Mouse (Mus musculus): Measurements from ENCODE around the gene Moap1. TPM values are rescaled to one million over a fixed set of nuclear protein-coding genes. Genes with fewer than 3 reads are reported as not detected.

Gene Moap1
- polyA plus RNA-seq, 1 experiment from 2014 or later = 4.7 TPM

DNA sequence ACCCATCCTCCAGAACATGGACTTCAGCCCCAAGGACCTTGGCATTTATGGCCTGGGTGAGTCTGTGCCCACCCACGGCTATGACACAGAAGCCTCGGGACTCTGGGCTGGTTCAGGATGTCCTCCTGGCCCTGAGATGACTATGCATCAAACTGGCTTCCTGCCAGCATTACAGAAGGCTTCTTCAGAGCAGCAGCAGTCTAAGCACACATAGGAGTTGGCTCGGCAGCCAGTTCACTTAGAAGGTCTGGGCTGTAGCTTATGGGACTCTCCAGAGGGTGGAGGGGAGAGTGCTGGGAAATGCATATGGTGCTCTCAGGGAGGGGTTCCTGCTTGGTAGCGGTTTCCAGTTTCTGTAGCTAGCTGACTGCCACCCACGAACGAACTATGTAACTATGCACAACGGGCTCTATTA lies 17.7 kb downstream of the Moap1 start:
- 81% methylated on average over 7 of the region's 7 CpGs for WGBS (ENCODE audit: missing documents)
- no peaks in the 10 kb centered on the region for H3K79me2 ChIP-seq (ENCODE audit: inconsistent target)
- H3K27ac ChIP-seq = no peak overlapping the region
- H3K4me3 ChIP-seq (ENCODE audit: inconsistent target) = no peak overlapping the region
- no peaks in the 10 kb centered on the region for H3K36me3 ChIP-seq (ENCODE audit: inconsistent target)

DNA sequence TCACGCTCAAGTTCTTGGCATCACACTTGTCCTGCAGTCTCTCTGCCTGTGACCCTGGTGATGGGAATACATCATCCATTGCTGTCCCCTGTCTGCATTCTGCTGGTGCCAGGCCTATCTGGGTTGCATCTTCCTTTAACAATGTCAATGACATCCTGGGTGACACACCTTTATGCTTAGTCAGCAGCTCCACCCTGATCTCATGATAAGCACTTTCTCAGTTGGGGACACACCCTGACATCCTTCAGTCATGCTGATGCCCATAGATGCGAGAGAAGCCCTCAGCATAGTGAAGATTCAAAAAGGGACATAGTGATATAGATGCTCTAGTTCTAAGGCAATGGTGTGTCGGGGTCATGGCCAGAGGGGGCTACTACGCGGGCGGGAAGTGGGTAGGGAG lies 18.3 kb downstream of the Moap1 start:
- H3K27ac ChIP-seq = no peak overlapping the region
- H3K4me3 ChIP-seq (ENCODE audit: inconsistent target) = no peak overlapping the region
- H3K36me3 ChIP-seq (ENCODE audit: inconsistent target) = no peaks in the 10 kb centered on the region
- 96% methylated on average over 6 of the region's 6 CpGs for WGBS (ENCODE audit: missing documents)
- H3K79me2 ChIP-seq (ENCODE audit: inconsistent target) = no peaks in the 10 kb centered on the region

DNA sequence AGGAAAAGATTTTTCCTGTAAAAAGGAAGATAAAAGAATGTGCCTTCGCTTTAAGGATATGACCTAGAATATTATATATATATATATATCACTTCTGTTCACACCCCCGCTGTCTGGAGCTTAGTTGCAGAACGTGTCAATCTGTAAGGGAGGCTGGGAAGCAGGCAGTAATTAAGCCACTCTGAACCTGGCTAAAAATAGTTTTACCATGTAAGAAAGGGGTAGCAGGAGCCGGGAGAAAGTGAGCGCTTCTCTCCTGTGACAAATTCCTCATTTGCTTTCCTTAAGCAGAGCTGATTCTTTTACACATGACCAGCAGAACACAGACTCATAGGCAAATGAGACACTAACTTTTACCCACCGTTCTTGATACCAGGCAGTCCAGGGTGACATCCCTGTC lies 19.6 kb downstream of the Moap1 start:
- no peak overlapping the region for H3K27ac ChIP-seq
- WGBS (ENCODE audit: missing documents) = 33% methylated on average over 4 of the region's 6 CpGs
- no peak overlapping the region for H3K4me3 ChIP-seq (ENCODE audit: inconsistent target)
- no peaks in the 10 kb centered on the region for H3K79me2 ChIP-seq (ENCODE audit: inconsistent target)
- no peaks in the 10 kb centered on the region for H3K36me3 ChIP-seq (ENCODE audit: inconsistent target)

DNA sequence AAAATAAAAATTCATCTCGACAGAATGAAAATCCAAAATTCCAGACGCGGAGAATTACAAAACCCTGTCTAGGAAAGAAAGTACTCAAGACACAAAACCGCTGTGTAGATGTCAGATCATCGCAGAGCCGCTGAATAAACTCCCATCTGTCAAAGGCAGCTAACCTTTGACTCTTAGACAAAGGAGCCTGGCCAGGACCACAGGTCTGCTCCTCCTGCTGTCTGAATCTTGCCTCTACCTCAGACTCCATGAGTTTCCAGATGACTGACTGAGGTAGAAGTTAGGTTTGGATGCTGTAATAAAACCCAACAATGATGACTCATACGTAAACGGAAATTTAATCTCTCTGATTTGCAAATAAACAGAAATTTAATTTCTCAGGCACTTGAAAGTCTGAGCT lies 20.5 kb downstream of the Moap1 start:
- 94% methylated on average over 8 of the region's 8 CpGs for WGBS (ENCODE audit: missing documents)
- Histone ChIP-seq H3K36me3 (ENCODE audit: inconsistent target) (no peaks in the 10 kb centered on the region), H3K79me2 (ENCODE audit: inconsistent target) (no peaks in the 10 kb centered on the region), H3K4me3 (ENCODE audit: inconsistent target) (no peak overlapping the region), H3K27ac (no peak overlapping the region)

DNA sequence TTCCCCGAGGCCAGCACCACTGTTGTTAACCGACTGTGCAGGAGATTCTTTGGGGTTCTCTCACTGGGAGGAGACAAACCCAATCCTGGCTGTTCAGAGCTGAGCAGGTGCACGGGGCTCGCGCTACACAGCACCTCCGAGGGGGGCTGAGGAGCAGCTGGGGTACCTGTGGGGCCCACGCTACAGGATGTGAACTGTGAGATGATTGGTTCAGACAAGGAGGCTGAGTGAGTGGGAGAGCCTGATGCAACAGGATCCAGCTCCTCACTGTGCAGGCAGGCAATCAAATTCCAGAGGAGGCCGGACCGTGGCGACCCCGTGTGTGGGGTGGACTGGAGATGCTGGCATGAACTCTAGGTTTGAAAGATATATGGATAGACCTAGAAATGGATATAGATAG lies 21.0 kb downstream of the Moap1 start:
- Histone ChIP-seq H3K36me3 (ENCODE audit: inconsistent target) (no peaks in the 10 kb centered on the region), H3K27ac (no peak overlapping the region), H3K79me2 (ENCODE audit: inconsistent target) (no peaks in the 10 kb centered on the region), H3K4me3 (ENCODE audit: inconsistent target) (no peak overlapping the region)
- 90% methylated on average over 11 of the region's 11 CpGs for WGBS (ENCODE audit: missing documents)

DNA sequence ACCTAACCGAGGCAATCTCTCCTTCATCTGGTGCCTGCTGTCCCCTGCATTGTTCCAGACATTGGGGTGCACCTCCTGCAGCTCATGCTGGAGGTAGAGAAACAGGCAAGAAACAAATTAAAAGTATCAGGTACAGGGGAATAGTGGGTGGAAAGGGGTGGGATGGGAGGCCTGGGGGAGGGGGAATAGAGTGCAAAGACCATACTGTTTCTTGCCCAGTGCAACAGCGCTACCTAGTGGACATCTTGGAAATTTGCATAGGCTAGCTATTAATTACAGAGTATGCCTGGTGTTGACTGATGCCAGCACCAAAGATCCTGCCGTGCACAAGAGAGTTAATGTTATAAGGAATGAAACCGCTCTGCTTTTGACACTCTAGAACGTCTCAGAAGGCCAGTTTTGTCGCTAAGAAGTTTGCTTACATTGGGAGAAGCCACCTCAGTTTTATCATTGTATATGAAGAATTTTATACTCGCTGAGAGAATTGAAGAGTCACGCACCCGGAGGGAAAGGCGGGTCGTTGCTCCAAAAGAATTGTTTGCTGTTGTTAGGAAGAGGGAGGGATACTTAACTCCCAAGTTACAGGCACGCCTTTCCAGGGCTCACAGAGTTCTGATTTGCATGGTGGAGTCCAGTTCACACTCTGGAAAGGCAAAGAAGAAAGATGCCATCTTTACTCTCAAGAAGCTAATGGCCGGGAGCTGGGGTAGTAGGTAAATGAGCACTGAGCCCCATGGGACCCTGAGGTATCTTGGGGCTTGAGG lies 23.7 kb downstream of the Moap1 start:
- Histone ChIP-seq H3K27ac (no peak overlapping the region), H3K4me3 (ENCODE audit: inconsistent target) (no peak overlapping the region), H3K79me2 (ENCODE audit: inconsistent target) (no peaks in the 10 kb centered on the region), H3K36me3 (ENCODE audit: inconsistent target) (no peaks in the 10 kb centered on the region)
- WGBS (ENCODE audit: missing documents) = 59% methylated on average over 13 of the region's 13 CpGs

DNA sequence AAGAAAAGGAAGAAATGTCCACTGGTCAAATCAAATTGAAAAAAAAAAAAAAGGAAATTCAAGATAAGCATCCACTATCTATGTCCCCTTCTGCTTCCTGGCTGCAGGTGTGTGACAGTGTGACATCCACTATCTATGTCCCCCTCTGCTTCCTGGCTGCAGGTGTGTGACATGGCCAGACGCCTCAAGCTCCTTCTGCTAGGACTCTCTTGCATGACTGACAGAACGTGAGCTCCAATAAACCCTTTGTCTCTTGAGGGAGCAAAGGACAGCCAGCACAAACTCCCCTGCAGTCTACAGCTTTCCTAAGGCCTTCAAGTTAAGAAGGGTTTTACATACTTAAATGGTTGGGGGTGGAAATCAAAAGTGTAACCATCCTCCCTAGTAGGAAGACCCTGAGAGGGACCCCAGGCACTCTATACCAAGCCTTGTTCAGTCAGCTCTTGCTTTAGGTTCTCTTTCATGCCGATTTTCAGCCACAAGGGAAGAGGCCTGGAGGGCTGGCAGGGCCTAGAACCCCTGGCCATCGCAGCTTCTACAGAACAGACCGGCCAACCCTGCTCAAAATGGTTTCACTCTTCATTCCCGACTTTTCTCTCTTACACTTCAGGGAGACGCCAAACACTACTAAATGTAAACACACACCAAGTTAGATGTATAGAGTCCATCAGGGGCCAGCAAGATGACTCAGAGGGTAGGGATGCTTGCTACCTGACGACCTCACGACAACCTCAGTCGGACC lies 28.6 kb downstream of the Moap1 start:
- Histone ChIP-seq H3K79me2 (ENCODE audit: inconsistent target) (no peaks in the 10 kb centered on the region), H3K4me3 (ENCODE audit: inconsistent target) (no peak overlapping the region), H3K27ac (no peak overlapping the region), H3K36me3 (ENCODE audit: inconsistent target) (no peaks in the 10 kb centered on the region)
- whole genome bisulfite sequencing (ENCODE audit: missing documents) = 95% methylated on average over 9 of the region's 10 CpGs

DNA sequence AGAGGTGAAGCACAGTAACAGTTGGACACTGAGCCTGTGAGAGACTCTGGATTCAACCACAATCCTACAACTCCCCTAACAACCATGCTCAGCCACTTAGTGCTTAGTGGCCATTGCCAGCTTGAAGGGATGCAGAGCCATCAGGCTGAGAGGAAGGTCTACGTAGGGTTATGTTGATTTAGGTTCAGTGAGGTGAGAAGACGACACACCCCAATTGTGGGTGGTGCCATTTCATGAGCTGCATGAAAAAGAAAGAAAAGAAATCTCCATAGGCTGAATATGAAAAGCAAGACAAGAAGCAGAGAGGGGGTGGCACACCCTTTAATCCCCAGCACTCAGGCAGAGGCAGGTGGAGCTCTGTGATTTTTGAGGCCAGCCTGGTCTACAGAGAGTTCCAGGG lies 29.3 kb downstream of the Moap1 start:
- Histone ChIP-seq H3K79me2 (ENCODE audit: inconsistent target) (no peaks in the 10 kb centered on the region), H3K4me3 (ENCODE audit: inconsistent target) (no peak overlapping the region), H3K27ac (no peak overlapping the region), H3K36me3 (ENCODE audit: inconsistent target) (no peaks in the 10 kb centered on the region)
- 96% methylated on average over 2 of the region's 2 CpGs for WGBS (ENCODE audit: missing documents)

DNA sequence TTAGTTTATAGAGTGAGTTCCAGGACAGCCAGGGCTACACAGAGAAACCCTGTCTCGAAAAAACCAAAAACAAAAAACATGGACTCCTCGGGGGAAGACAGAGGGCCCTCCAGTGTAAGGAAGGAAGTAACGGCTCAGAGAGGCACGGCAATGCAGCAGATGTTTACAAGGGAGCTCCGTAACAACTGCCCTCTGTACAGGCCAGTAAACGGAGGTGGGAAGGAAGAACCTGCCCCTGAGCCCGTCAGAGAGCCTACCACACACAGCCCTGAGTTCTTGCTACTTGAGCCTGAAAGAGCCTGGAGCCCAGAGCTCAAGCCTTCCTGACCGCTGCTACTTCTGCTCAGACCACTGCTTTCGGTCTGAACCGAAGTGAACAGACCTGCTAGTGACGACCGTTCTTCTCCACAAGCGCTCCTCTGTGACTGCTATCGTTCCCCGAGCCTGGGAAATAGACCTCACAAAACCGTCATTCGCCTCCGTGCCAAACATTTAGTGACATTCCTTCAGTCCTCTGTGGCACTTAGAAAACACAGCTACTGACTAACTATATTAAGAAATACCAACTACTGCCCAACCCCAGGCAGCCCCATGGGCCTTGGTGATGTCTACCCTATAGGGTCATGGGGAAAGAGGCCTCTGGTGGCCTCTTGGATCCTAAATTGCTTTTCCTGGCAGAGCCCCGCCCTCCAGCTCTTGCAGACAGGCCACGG lies 30.2 kb downstream of the Moap1 start:
- 41% methylated on average over 20 of the region's 20 CpGs for WGBS (ENCODE audit: missing documents)
- H3K79me2 ChIP-seq (ENCODE audit: inconsistent target) = no peaks in the 10 kb centered on the region
- H3K4me3 ChIP-seq (ENCODE audit: inconsistent target) = no peak overlapping the region
- H3K27ac ChIP-seq = no peak overlapping the region
- H3K36me3 ChIP-seq (ENCODE audit: inconsistent target) = no peaks in the 10 kb centered on the region

DNA sequence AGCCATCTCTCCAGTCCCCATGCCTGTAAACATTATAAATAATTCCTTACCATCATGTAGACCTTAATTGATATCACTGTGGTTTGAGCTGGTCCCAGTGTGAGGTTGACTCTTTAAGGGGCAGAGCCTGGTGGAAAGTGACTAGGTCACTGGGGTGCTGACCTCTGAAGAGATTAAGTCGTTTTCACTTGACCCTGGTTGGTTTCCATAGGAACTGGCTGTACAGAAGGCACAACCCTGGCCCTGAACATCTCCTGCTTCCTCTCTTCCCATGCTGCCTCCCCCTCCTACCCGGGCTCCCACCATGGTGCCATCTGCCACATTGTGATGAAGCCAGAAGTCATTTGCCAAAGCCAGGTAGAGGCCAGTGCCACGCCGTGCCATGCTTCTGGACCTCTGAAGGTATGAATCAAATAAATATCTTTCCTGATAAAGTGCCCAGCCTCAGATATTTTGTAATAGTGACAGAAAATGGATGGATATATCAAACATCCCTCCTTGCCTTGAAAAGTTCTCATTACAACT lies 32.5 kb downstream of the Moap1 start:
- no peaks in the 10 kb centered on the region for H3K79me2 ChIP-seq (ENCODE audit: inconsistent target)
- no peak overlapping the region for H3K4me3 ChIP-seq (ENCODE audit: inconsistent target)
- H3K36me3 ChIP-seq (ENCODE audit: inconsistent target) = no peaks in the 10 kb centered on the region
- no peak overlapping the region for H3K27ac ChIP-seq
- 81% methylated on average over 4 of the region's 4 CpGs for WGBS (ENCODE audit: missing documents)

DNA sequence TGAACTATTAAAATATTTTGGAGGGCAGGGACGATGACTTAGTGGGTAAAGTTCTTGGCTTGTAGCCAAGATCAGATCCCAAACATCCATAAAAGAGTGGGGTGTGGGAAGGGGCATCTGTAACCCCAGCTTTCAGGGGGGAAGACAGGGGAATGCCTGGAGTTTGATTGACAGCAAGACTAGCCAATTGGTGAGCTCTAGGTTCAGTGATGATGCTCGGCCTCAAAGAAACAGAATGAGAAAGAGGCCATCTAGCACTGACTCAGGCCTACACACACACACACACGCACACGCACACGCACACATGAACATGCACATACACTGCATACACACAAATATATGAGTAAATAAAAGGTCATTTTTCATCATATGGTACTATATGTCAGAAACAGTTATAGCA lies 33.6 kb downstream of the Moap1 start:
- H3K36me3 ChIP-seq (ENCODE audit: inconsistent target) = no peaks in the 10 kb centered on the region
- WGBS (ENCODE audit: missing documents) = 91% methylated on average over 5 of the region's 5 CpGs
- no peak overlapping the region for H3K4me3 ChIP-seq (ENCODE audit: inconsistent target)

DNA sequence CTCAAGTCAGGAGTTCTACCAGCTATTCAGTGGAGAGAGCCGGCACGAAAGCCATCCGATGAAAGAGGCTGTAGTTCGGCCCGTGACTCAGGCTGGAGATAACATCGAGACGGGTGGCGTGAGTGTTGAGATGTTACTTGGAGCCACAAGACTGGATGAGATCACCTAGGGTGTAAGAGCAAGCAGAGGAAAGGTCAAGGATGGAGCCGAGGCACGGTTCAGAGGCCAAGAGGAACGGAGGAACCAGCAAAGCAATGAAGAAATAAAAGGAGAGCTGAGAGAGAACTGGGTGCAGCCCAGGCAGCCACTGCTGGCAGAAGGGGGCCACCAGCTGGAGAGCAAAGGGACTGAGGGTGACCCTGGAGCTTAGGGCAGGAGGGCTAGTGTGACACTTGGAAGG lies 35.2 kb downstream of the Moap1 start:
- 75% methylated on average over 8 of the region's 11 CpGs for WGBS (ENCODE audit: missing documents)
- Histone ChIP-seq H3K27ac (no peak overlapping the region), H3K36me3 (ENCODE audit: inconsistent target) (no peaks in the 10 kb centered on the region), H3K79me2 (ENCODE audit: inconsistent target) (peaks cover 9% of the 10 kb centered on the region; the same call in 1 of the 2 replicates), H3K4me3 (ENCODE audit: inconsistent target) (no peak overlapping the region)

More for the DNA sequence above, 33.6 kb downstream of the Moap1 start:
- Histone ChIP-seq H3K27ac (no peak overlapping the region), H3K79me2 (ENCODE audit: inconsistent target) (no peaks in the 10 kb centered on the region)

DNA sequence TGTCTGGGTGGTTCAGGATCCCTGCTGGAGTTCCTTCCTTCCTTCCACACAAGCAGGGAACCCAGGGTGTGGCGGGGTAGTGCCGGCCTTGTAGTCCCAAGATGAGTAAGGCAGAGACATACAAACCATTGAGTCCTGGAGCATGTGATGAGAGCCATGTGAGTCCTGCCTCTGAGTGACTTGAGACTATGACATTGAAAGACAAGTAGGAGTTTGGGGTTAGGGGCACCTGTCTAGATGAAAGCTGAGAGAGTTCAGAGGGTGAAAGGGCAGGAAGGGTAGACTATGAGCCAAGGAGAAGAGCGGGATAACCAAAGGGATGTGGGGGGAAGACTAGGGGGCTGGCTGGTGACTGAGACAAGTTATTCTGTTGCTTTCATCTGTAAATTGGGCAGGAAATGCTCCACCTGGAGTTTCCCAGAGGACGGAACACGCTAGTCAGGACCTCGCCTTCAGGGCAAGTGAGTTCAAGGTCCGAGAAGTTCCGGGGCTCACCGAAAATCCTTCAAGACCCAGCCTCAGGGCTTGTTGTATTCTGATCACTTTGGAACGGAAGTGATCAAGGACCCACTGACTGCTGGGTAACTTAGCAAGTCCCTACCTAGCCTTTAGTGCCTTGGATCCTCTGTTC lies 36.5 kb downstream of the Moap1 start:
- WGBS (ENCODE audit: missing documents) = 96% methylated on average over 10 of the region's 10 CpGs
- no peaks in the 10 kb centered on the region for H3K36me3 ChIP-seq (ENCODE audit: inconsistent target)
- H3K4me3 ChIP-seq (ENCODE audit: inconsistent target) = no peak overlapping the region
- H3K27ac ChIP-seq = no peak overlapping the region
- H3K79me2 ChIP-seq (ENCODE audit: inconsistent target) = peaks cover 21% of the 10 kb centered on the region

DNA sequence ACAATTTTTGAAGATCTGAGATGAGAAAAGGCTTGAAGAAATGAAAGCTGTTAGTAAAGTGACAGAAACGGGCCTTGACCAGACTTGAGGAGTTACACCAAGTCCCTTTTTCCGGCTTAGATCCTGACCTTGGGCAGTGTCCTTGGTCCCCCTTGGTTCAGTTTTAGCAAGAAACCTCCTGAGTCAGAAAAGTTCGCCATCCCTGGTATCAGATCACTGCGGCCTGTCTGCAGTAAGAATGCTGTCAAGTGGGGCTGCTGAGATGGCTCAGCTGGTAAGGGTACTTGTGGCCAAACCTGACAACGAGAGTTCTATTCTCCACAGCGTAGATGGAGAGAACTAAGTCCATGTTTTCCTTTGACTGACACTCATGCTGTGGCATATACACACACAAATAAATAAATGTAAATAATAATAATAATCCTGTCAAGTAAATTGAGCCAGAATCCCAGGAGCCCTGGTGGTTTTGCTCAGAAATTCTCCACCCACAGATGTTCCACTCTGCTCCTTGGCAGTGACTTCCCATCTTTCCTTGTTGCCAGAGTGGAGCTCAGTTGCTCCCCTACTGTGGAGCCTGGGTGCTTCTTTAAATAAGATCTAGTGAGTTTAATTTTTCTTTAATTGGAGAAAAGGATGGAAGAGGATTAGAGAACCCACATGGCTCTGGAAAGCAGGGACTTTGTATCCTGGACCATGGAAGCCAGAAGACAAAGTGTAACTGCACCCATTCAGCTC lies 37.4 kb downstream of the Moap1 start:
- Histone ChIP-seq H3K4me3 (ENCODE audit: inconsistent target) (peak overlapping the region; percentile 39; the same call in 1 of the 2 replicates), H3K79me2 (ENCODE audit: inconsistent target) (peaks cover 30% of the 10 kb centered on the region), H3K36me3 (ENCODE audit: inconsistent target) (no peaks in the 10 kb centered on the region), H3K27ac (no peak overlapping the region)
- WGBS (ENCODE audit: missing documents) = 85% methylated on average over 6 of the region's 6 CpGs

Measured in macrophage (primary cell).